Mouse (Mus musculus): ENCODE data around the gene Vrk3.

The Vrk3 gene

DNA sequence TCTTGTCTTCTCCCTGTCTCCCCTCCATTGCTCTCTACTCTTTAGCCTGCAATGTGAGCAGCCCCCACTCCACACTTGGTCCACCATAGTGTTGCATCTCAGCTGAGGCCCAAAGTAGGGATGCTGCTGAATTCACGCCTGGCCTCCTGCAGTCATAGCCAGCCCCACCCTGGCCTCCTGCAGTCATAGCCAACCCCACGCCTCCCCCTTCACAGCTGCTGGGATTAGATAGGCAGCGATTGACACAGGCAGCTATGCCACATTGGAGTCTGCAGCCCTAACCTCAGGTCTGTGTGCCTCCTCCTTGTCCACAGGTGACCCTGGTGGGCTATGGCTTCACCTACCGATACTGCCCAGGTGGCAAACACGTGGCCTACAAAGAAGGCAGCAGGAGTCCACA, 19.9 kb downstream of the Vrk3 start:
- no peak for DNase-seq

GRCm38 (mm10) chr7:44770046-44770578, 21.9 kb downstream of the Vrk3 start:
- peak; percentile 92 for DNase-seq

DNA sequence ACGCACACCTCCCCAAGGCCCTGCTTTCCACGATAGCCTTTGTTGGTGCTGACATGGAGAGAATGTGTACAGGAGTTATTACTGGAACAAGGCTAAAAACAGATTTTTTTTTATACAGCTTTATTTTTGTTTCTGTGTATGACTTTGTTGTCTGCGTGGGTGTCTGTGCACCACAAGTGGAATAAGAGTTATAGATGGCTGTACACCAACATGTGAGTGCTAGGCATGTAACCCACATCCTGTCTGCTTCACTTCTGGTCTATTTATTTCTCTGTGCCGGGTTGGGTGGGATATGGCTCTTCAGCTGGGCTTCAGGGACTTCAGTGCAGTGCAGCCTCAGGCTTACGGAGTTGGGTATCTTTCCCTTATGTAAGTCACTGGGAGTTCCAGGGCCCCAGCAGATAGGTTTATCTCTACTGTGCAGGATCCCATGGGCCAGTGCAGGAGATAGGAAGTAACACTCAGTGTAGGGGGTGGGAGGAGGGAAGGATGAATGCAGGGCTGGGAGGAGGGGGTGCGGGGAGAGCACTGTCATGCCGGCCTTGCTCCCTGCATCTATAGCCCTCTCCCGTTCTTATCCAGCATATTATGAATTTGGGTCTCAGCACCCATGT, 24.5 kb downstream of the Vrk3 start:
- DNase-seq, result no peak

GRCm38 (mm10) chr7:44776849-44777498, 28.8 kb downstream of the Vrk3 start:
- DNase-seq, result no peak

- no peak for DNase-seq
These were observed 31.9 kb downstream of the Vrk3 start for GRCm38 (mm10) chr7:44780101-44780500.

GRCm38 (mm10) chr7:44789531-44789930, 41.3 kb downstream of the Vrk3 start:
- peak; percentile 1 for DNase-seq

- DNase-seq, result peak; percentile 3
These were observed 41.9 kb downstream of the Vrk3 start for GRCm38 (mm10) chr7:44790066-44790465.

- DNase-seq, result peak; percentile 1
These were observed 44.6 kb downstream of the Vrk3 start for GRCm38 (mm10) chr7:44792781-44793180.

DNA sequence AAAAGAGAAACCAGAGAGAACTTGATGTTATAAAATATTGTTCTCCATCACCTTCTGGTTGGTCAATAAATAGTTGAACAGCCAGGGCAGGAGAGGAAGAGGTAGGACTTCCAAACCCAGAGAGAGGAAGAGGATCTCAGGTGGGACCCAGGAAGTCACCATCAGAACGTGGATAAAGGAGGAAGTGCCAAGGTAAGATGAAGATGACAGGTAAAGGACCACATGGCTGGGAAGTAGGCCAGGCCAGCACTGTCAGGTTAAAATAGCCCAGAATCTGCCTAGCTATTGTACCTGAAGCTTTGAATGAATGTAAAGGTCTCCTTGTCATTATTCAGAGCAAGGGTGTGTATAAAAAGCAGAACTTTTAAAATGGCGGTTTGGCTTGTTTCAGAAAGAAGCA, 60.7 kb downstream of the Vrk3 start:
- no peak for DNase-seq

GRCm38 (mm10) chr7:44809466-44809865, 61.3 kb downstream of the Vrk3 start:
- peak; percentile 2 for DNase-seq

- DNase-seq, result peak; percentile 2
These were observed 62.2 kb downstream of the Vrk3 start for GRCm38 (mm10) chr7:44810365-44810764.

DNA sequence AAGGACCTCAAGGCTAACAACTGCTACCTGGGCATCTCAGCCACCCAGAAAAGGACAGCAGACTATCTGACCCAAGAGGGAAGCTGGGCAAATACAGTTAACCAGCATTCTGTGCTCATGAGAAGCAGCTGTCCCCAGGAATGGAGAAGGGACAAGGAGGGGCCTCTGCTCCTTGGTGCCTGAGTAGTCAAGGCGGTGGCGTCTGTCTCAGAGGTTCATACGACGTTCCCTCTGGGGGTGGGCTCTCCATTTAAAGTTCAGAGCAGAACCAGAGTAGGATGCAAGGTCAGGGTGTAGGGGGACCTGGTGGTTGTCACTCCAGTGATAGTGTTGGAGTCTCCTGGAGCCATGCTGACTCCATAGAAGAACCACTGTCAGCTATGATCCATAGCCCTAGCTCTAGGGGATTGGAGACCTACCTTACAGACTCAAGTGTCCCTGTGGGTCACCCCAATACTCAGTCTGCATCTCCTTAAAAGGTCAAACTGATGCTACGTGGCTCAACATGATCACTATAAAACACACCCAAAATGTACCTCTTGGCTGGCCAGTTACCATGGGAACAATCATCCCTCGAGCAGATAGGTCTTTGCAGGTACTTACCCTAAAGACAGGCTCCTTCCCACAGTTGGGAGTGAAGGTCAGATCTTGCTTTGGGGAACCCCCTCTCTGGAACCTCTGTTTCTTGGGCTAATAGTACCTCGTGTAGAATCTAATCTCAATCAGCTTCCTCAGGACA, 62.8 kb downstream of the Vrk3 start:
- peak; percentile 3 for DNase-seq

DNA sequence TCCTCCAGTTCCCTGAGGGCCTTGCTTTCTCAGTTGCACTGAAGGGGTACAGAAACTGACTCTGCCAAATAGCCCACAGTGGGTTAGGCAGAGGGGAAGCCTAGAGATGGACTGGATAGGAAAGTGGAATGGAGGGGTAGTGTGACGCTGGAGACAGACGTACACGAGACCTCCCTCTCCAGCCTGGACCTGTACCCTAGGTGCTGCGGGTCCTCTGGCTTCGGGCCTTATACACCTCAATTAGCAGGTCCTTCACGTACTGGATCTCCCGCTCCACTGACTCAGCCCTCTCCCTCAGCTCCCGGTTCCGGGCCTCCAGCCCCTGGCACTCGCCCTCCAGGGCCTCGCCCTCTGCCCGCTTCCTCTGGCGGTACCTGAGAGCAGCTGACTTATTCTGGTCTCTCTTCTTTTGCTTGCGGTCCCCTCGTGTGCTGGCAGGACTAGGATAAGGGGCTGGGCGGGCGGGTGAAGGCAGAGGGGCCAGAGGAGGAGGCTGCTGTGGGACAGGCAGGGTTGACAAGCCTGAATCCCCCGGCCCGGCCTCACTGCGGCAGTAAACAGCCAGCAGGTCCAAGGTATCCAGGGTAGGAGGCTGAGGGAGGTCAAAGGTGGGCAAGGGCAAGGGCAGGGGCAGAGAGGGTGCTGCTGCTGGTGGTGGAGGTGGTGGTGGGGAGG, 64.6 kb downstream of the Vrk3 start:
- DNase-seq, result peak; percentile 8

GRCm38 (mm10) chr7:44813985-44814384, 65.8 kb downstream of the Vrk3 start:
- DNase-seq, result peak; percentile 2

DNA sequence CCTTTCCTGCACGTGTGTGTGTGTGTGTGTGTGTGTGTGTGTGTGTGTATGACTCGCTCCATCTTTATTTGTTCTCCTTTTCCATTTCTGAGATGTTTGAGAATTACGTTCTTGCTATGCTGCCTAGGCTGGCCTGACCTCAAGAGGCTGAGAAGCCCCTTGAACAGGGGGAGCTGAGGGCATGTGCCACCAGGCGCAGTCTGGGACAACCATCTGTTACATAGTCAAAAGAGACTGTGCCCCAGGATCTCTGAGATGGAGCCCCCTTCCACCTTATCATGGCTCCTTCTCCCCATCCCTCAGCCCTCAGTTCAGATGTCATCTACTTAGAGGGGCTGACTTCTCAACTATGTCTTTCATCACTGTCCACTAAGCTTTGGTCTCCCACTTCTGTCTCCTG, 66.2 kb downstream of the Vrk3 start:
- DNase-seq, result peak; percentile 5

DNA sequence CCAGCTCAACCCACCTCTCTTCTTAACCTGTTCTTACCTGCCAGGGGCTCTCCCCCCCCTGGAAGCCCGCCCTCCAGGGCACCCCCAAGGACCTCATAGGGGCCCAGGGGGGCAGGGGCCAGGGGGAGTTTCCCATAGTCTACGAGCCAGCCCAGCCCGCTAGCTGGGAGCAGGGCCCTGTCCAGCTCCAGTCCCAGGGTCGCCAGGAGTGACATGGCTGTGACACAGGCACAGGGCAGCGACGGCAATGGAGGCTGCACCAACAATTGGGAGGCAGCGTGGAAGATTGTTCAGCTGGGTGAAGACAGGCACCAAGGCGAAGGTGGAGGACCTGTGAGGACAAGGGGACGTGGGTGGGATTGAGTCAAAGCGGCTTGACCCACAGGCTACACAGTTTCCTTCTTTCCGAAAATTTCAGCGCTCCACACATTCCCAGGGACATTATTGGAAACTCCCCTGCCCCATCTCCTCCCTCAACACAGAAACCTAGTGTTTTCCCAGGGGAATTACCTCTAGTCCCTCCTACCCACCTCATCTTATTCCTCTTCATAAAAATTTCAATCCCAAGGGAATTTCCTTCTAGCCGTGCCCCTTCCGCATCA, 66.8 kb downstream of the Vrk3 start:
- DNase-seq, result peak; percentile 45

DNA sequence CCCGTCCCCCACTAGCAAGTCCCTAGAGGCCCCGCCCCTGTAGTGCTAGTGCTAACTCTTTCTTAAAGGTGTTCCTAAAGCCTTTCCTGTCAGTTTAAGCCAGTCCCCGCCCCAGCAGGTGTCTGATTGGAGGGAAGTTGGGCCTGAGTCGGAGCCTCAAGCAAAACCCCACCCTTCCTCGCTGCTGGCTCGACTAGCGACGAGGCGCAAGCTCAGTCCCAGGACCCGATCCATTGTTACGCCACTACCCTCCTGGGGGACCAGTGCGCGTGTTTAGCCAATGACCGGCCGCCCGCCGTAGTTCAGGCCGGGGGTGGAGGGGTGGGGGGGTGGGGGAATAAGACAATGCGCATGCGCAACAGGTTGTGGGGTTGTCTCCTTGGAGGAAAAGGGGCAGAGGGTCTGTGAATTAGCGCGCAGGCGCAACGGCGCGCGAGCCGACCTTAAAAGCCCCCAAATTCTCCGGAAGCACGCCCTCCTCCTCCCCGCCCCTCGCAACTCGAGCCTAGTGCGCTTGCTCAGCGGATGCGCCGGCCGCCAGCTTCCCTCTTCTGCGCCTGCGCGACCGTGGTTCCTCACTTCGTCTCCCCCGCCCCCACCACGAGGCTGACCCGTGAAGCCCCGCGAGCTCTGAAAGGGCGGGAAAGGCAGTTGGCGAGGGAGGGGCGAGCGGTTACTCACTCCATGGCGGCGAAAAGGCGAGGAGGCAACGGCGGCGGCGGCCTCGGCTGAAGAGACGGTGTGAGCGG, 67.7 kb downstream of the Vrk3 start, which contains the start of the genes Nup62 and Il4i1:
Nup62 (plus strand) TSS at position 368 of the 749 bp plus-strand sequence.
Il4i1 (plus strand) TSS at position 667 of the 749 bp plus-strand sequence.
- DNase-seq, result peak; percentile 100

GRCm38 (mm10) chr7:44816470-44817021, 68.3 kb downstream of the Vrk3 start, which contains the start of gene Atf5:
Atf5 (minus strand) TSS chr7:44816658.
- no peak for DNase-seq

GRCm38 (mm10) chr7:44817441-44817840, 69.2 kb downstream of the Vrk3 start:
- no peak for DNase-seq

- DNase-seq, result peak; percentile 4
These were observed 70.0 kb downstream of the Vrk3 start for GRCm38 (mm10) chr7:44818164-44818563.

DNA sequence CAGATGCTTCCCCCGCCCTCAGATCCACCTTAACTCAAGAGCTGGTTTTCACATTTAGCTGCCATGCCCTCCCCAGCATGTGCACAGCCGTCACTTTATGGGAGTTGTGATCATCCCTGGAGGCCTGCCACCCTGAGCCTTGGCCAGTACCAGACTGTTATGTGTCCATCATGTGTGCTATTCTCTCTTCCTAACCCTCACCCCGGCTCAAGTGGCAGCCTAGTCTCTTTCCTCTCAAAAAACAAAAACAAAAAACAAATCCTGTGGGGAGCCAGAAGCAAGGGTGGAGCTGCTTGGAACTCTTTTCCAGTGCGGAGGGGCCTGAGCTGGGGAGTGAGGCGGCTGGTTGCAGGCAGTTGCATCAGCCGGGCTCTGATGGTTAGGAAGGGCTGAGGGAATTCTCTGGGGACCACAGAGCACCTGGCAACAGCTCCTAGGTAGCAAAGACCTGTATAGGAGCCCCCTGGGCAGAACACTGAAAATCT, 70.6 kb downstream of the Vrk3 start:
- peak; percentile 61 for DNase-seq

All from kidney, postnatal 10 days (tissue).